Mouse (Mus musculus) cerebellum, adult 2 months (tissue): Measurements from ENCODE around the gene Phlda3.

Experiments used
- CTCF ChIP-seq: fragments of 200-500 bp; IDR thresholded peaks from 2 replicates; pipeline ENCODE4 v1.5.1; 2011; ENCODE audit warnings: low read depth, mild to moderate bottlenecking, control low read depth, low read length, moderate library complexity, borderline replicate concordance; ENCODE audit not compliant: insufficient read depth
- POLR2A ChIP-seq: fragments of 200-500 bp; IDR thresholded peaks from 2 replicates; pipeline ENCODE4 v1.6.1; 2011; ENCODE audit warnings: low read length, control low read depth, borderline replicate concordance; ENCODE audit not compliant: insufficient read depth

GRCm38 (mm10) chr1:135781220-135781619 is 15.3 kb downstream of the Phlda3 start:
- TF ChIP-seq POLR2A (no peak), CTCF (peak; percentile 87)
